Mouse (Mus musculus): ENCODE measurements around the gene 4933402J07Rik.

Gene 4933402J07Rik

DNA sequence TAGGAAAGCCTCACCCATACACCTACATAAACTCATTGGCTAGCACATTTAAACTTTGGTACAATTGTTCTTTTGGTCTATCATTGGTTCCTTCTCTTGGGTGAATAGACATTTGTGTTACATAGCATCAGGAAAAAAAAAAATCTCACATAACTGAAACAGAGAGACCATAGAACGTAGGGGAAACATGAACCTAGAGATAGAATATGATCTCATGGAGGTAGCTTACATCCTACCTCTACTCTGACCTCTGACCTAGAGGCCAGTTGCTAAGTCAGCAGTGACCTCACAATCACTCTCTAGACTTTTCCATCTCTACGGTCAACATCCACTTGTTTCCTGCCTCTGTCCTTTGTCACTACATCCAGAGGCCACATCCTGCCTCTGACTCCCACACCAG lies at the start of gene 4933402J07Rik:
4933402J07Rik (plus strand) TSS at position 301 of the 400 bp plus-strand sequence.
- no peak for DNase-seq (ENCODE audit: low read depth, low spot score)

DNA sequence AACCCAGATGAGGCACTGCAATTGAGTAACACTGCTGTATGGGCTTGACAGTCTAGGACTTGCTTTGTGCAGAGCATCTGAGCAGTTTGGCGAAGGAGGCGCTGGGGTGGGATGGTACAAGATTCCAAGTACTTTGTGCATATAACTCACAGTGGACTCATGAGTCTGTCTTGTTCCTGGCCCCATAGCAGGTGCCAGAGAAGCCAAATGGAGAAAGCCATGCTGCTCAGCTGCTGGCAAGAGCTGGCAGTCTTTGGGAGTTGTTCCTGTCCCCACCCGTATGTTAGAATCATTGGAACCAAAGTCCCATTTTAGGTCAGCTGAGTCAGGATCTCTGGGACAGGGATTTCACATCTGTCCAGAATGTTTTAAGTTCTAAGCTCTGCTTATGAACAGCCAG lies 46.5 kb upstream of the 4933402J07Rik start:
- DNase-seq (ENCODE audit: low read depth, low spot score) = no peak

DNA sequence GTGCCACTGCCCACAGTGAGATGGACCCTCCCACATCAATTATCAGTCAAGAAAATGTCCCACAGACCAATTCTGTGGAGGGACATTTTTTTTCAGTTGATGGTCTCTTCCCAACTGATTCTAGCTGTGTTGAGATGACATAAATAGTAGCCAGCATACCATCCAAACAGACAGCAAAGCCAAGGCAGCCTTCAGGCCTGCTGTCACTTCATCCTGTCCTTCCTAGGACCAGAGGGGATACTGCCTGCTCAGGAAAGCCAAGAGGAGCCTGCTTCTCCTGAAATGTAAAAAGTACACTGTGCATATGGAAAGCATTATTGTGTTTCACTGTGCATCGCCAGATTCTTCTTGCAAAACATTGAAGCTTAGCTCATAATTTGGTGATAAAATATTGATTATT lies 38.6 kb upstream of the 4933402J07Rik start:
- no peak for DNase-seq (ENCODE audit: low read depth, low spot score)

DNA sequence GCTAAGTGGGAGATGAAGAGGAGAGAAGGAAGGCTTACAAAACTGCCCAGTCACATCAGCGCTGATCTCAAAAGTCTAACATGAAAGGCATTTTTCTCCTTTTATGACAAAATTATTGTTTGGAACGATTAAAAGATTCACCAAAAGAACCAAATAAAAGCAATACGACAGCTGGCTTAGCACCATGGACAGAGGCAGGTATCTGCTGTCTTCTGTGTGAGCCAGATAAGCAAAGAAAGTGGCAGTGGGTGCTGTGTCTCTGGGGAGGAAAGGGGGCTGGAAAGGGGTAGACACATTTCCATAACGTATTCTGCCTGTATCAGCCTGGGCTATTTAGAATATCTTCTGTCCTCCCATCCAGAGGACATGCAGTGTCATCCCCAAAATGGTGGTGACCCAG lies 32.5 kb upstream of the 4933402J07Rik start:
- no peak for DNase-seq (ENCODE audit: low read depth, low spot score)

DNA sequence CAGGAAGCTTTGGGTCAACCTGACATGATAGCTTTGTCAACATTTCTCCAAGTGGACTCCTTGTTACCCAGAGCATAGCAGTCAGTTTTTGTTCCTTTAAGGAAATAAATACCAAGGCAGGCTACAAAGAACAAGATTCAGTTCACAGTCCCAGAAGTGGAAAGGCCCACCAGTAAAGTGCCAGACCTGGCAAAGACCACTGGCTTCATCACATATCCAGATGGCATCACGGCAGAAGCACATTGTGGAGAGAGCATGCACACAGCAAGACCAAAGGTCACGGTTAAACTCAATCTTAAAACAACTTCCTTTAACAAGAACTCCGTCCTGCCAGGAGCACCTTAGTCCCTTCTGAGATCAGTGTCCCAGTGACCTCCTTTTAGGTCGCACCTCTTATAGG lies 30.2 kb upstream of the 4933402J07Rik start:
- no peak for DNase-seq (ENCODE audit: low read depth, low spot score)

DNA sequence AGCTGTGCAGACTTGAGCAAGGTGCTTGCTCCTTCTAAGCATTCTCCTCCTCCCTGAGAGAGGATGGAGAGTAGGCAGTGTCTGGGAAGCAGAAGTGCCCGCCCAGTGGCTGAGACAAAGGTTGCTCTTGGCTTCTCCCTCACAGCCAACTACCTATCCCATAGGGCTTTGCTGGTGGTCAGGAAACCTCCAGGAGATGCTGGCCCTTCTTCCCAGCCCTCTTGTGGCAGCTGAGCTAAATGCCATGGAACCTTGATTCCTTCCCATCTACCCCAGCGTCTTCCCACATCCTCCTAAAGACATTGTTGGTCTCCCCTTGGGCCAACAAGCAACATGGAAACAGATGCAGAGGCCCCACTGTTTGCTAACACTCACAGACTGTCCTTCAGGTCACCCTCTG lies 28.8 kb upstream of the 4933402J07Rik start:
- DNase-seq (ENCODE audit: low read depth, low spot score) = no peak

DNA sequence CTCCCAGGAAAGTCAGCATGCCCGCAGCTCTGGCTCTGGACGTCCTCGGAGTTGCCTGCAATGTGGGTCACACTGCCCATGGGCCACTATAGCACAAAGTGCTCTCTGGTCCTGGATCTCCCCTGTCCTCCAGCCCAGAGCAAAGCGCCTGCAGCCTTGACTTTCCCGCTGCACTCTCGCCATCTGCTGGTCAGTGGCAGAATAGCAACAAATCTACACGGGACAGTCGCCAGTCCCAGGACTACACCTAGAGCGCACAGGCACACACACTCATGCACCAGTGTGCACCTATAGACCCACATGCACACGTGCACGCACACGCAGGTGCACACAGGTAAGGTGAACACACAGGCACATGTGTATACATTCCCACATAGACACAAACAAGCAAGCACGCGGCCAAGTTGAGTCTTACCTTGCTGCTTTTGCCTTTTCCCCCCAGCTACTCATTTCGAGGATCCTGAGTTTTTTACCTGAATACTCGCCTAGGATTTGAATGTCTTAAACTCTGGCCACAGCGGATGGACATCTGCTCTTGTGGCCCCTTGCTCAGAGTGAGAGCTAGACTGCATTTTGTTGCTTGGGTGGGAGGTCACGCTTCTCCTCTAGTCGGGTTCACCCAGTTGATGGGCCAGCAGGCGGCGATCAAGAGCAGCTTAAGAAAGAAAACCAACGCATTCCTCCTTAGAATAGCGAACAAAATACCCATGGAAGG lies 26.9 kb upstream of the 4933402J07Rik start:
- no peak for DNase-seq (ENCODE audit: low read depth, low spot score)

DNA sequence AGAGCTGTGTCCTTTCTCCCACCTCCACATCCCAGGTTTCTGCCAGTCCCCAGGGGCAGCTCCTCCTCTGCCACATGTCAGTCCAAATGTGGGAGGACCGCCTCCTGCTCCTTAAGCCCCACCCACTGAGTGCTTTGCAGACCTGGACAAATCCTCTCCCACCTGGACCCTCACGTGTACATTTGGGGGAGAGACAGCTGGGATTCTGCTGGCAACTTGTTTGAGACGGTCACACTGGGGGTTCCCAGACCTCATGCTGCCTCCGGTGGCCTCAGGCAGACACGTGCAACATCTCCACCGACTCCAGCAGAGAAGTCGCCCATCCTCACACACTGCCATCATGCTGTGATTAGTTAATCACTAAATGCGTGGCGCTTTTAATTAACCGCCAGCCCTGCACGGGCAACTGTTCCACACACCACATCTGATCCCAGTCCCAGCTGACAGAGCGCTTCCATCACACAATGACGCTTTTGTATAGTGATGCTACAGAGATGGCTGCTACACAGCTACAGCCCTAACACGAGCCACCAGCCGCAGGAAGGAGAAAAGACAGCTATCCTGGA lies 23.7 kb upstream of the 4933402J07Rik start:
- no peak for DNase-seq (ENCODE audit: low read depth, low spot score)

DNA sequence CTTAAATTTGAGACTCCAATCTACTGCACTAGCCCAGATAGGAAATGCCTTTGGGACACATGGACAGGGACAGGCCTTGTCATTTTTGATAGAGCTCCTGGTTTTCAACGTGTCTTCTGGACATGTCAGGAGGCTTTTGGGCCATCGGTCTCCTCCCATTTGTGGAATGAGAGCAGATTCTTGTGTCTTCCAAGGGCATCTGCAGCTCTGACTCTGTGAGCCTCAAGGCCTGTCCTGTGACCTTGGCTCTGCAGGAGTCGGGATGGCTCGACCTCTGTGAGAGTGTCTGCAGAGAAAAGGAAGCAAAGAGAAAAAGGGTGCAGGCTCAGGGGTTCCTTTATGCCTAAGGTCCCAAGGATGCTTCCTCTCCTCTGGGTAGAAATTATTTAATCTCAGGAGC lies 13.8 kb upstream of the 4933402J07Rik start:
- DNase-seq (ENCODE audit: low read depth, low spot score) = no peak

DNA sequence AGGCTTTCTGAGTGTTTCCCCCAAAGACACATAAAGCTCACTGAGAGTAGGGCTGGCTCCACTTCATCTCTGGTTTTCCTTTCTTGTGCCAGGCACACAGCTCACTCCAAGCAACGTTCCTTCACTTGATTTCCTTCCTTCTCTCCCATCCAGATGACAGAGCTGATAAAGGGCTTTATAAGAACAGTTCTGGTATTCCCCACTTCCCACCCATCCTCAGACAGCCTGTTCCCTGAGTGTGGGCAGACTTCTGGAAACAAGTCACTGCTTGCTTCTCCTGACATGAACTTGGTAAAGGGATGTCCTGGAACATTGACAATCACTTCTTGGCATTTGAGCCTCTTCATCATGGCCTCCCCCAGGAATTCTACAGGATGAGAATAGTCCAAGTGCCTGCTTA lies 10.9 kb upstream of the 4933402J07Rik start:
- no peak for DNase-seq (ENCODE audit: low read depth, low spot score)

DNA sequence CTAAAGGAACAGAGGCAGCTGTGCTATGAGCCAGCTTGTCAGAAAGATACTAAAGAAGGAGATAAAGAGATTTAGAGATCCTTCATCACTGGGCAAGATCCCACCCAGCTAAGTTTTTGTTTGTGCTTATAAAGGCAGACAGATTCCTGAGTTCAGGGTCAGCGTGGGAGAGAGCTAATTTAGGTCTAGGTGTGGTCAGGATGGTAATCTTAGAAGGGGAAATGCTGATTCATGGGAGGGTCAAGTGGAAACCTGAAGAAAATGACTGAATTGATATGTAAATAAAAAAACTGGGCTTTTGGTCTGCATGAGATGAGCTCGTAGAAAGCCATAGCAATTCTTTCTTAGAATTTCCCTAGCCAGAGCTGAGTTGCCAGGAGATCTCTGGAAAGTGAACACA lies 2.9 kb upstream of the 4933402J07Rik start:
- no peak for DNase-seq (ENCODE audit: low read depth, low spot score)

DNA sequence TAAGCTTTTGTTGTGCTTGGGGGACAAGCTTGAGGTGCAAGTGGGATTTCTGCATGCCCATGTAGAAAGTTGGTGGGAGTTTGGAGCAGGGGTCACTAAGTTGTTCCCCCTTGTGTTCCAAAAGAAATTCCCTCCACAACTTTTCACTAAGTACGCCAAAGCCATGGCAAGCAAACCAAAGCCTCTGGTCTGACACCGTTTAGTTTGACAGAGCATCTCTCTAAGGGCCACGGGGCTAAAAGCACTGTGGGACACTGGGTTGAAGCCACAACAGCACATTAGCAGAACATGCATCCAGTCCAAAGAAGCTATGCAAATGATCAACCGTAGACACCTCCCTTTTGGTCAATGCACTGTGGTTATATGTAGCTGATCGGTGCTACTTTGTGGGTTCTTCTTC lies 5.5 kb downstream of the 4933402J07Rik start:
- DNase-seq (ENCODE audit: low read depth, low spot score) = no peak

DNA sequence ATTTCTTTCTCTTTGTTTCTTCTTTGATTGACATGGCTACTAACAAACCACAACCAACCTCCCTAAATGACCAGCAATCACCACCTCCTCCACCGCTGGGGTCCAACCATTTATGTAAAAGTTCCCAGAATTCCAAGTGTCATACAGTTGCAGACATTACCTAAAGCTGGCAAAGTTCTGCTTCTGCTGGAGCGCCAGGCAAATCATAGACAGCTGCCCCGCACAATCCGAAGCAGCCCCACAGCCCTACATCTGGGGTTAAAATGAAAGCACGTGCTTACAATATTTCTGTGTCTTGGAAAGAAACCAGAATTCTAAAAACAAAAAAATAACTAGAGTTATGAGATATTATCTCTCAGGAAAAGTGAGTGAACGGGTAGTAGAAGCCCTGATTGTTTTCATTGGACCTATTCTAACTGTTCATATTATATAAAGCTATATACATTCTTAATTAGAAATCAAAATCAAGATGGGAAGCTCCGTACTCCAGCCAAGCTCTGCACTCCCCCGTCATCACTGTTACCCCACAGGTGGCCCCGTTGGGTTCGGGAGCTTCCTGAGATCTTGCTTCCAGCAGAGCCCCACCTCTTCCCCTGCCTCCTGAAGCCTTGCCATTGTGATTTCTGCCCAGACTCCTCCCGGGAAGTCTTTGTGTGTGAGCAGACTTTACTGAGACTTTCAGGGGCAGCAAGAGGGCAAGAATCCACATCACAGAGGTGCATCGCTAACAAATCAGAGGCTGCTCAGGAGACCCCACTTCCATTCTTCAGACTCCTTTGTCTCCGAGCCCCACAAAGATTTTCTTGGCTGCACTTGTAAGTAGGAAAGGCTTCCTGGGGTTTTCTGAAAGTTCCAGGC lies 6.3 kb downstream of the 4933402J07Rik start:
- no peak for DNase-seq (ENCODE audit: low read depth, low spot score)

DNA sequence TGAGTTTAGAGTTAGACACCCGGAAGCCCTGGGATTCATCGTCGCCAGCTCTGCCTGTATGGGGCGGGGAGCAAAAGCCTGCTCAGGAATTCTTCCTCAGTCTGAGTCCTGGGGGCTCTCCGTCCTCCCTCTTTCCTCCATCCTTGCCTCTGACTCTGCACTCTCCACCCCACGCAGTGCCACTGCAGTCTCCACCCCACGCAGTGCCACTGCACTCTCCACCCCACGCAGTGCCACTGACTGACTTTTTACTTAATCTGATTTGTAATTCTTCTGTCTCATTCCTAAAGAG lies 6.9 kb downstream of the 4933402J07Rik start:
- no peak for DNase-seq (ENCODE audit: low read depth, low spot score)

DNA sequence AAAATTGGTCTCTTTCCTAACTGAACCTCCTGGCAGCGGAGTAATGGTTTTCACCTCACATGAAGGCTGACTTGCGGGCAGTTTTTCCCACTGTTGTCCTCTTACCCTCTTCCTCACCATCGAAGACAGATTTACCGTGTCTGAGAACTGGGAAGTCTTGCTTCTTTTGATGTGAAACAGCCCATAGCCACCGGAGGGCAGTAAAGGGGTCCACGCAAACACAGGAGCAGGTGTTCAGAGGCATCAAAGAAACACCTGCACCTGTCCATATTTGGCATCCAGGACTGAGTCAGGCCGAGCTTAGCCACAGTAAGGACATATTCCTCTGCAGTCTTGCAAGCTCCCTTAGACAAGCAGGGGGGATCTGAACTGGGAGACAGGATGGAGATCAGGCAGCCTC lies 7.2 kb downstream of the 4933402J07Rik start:
- no peak for DNase-seq (ENCODE audit: low read depth, low spot score)

DNA sequence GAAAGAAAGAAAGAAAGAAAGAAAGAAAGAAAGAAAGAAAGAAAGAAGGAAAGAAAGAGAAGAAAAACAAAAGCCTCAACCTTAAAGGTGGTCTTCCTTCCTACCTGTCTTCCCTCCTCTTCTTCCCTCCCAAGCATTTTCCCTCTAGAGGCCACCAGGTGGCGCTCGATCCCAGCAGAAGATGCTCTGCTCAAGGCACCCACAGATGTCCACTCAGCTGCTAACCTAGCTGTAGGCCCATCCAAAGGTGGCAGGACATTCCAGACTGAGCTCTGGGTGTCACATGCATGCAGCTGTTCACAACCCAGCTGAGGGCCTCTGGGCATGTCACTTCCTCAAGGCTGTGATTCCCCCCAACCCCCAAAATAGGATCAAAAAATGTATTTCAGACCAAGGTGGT lies 30.6 kb downstream of the 4933402J07Rik start:
- DNase-seq (ENCODE audit: low read depth, low spot score) = peak; percentile 4

DNA sequence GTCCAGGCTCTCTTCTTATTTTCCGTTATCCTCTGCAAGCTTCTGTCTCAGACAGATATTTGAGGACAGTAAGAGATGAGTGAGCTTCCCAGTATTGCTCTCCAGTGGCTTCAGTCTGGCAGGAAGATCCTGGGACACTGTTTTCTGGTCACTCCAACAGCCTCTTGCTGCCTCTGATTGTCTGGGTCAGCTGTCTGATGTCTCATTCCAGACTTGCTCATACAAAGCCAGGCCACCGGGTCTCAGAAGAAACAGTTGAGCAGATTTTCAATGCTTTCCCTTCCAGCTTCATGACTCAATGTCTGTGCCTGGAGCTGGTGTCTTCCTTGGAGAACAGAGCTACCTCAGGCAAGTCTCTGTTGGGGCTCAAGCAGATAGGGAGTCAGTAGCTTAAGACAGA lies 39.1 kb downstream of the 4933402J07Rik start:
- no peak for DNase-seq (ENCODE audit: low read depth, low spot score)

DNA sequence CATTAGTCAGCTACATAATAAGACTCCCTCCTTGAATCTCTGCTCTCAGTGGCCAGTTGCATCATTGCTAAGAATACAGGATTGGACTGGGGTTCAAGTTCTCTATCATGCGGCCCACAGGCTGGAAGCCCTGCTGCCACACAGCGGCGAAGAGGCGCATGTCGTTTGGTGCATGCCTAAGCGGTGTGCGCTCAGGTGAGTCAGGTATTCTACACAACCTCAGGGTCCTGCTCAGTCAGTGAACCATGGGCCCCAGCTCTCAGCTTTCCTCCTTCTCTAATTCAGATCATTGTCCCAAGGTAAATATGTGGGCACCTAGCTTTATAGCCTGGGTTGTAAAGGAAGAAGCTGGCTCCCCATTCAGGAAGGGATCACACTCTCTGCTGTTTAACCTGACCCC lies 45.5 kb downstream of the 4933402J07Rik start:
- no peak for DNase-seq (ENCODE audit: low read depth, low spot score)

DNA sequence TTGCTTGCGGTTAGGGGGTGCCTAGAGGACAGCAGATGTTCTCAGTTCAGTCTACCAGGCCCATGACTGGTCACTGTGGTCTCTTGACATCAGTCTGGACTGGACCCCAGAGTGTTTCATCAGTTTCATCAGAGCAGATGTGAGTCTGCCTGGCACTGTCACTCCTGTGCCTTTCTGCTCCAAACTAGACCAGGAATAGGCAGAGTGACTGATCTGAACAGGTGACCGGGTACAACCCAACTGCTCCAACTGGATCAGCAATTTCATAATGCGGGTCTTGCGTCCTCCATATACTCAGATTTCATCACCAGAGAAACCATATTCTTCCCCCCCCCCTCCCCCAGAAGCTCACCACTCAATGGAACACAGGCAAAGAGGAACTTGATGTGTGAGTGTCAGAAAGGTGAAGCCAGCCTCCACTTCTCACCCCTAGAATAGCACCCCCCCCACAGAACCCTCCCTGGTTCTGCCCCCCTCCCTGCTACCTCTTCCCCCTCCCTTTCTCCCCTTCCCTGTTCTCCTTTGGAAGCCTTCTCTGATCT lies 46.1 kb downstream of the 4933402J07Rik start:
- no peak for DNase-seq (ENCODE audit: low read depth, low spot score)

DNA sequence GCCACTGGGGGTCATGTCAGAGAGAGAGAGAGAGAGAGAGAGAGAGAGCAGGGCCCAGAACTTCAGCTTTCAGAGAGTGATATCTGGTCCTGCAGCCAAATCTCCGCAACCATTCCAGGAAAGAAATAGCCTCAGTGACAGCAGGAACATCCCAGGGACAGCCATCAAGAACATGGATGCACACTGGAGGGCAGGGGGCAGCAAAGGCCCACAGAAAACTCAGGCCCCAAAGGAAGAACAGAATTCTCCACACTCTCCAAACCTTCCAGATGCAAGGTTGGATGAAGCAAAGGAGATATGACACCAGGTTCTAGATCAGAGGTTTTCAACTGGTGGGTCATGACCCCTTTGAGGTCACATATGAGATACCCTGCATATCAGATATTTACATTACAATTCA lies 50.0 kb downstream of the 4933402J07Rik start:
- DNase-seq (ENCODE audit: low read depth, low spot score) = no peak

DNA sequence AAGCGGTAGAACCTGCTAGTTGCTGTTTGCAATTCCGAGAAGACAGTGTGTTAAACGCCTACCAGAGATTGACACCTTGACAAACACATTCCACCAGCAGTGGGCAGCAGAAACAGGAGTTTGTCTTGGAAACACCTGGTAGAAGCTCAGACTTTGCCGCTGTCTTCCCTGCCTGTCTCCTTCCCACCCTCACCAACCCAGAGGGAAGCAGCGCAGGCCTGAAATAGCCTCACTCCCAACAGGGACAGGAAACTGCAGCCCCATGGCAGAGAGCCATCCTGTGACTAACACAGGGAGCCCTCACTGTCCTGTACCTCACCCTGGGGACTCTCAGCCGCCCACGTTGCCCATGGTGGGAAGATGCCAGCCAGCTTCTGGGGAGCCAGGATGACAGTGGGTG lies 55.5 kb downstream of the 4933402J07Rik start:
- no peak for DNase-seq (ENCODE audit: low read depth, low spot score)

DNA sequence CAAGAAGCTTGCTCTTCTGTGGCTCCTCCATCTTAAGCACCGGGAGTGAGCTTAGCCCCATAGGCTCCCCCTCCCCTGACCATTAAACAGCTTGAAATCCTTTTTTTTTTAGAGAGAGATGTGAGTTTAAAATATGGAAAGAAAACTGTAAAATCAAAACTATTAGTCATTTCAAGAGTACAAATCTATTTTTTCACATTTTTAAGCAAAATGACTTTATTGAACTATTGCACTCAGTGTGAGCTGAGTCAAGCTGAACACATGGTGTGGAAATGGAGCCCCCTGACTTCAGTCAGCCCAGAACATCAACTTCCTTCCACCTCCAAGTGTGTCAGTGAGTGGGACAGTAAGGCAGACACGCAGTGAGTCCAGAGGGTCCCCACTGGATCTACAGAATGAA lies 55.9 kb downstream of the 4933402J07Rik start:
- DNase-seq (ENCODE audit: low read depth, low spot score) = no peak

DNA sequence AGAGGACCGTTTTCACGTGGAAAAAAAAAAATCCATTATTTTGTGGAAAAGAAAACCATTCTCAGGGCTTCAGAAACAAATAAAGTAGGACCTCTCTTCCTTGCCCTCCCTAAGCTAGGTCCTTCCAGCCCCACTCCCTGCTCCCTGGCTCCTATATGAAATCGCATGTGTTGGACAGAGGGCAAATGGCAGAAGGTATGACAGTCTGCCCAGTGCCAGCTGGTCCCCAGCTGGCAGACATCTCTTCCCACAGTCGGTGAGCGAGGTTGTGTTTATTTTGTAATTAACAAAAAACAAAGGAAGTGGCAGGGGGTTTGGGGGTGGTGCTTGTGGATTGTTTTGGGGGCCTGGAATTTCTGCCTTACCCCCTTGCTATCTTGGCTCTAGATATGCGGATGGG lies 56.6 kb downstream of the 4933402J07Rik start:
- no peak for DNase-seq (ENCODE audit: low read depth, low spot score)

Data from c-Kit-negative CD71-positive TER-119-positive erythroid progenitor cells, embryonic 14.5 days (primary cell).